Mouse (Mus musculus) embryonic stem cell, embryonic (primary cell): ENCODE measurements around the gene Neu1.

Experiments used
- CTCF ChIA-PET, 4 experiments: fragments of 300-600 bp in 2 of 4; fragments of 350-600 bp in 2 of 4; sonication (Branson Sonifier 250); formaldehyde crosslinking; loops; one replicate each; lab custom pipeline; 2022; ENCODE audit warnings: inconsistent platforms in 2 of 4; lab: Charles Lee
- POLR2A ChIA-PET, 4 experiments: fragments of 300-600 bp in 2 of 4; fragments of 350-600 bp in 2 of 4; sonication (Branson Sonifier 250); formaldehyde crosslinking; loops; one replicate each; lab custom pipeline; 2022; ENCODE audit warnings: antibody characterized with exemption in 4 of 4, inconsistent platforms in 1 of 4; lab: Charles Lee

Neu1 gene

GRCm38 (mm10) chr17:34897373-34898159 is 33.5 kb upstream of the Neu1 start:
- POLR2A ChIA-PET = interaction anchor here (0.5 to 8.4 kb wide), 20 partner anchors 8 to 778 kb away, joined by 3 to 93 read pairs (median 4); partner anchors contain the start of genes Gm20547 (in 1 of the 4), Hspa1a (in 1 of the 4), Hspa1l (in 1 of the 4) and Neu1 (in 1 of the 4)
- CTCF ChIA-PET = interaction anchor here in 2 of 4 experiments (0.9 to 2.3 kb wide), 6 partner anchors 10 to 55 kb away, joined by 3 to 10 read pairs (median 5); partner anchors contain the start of gene Neu1 (in 1 of the 2)

GRCm38 (mm10) chr17:34898160-34898586 is 32.9 kb upstream of the Neu1 start, which contains the start of the genes C2 and Ehmt2:
C2 (minus strand) TSS chr17:34898265.
Ehmt2 (plus strand) TSS chr17:34898469.
- ChIA-PET CTCF (interaction anchor here in 2 of 4 experiments (0.5 to 2.3 kb wide), 9 partner anchors 9 to 190 kb away, joined by 3 to 10 read pairs (median 4); partner anchors contain the start of gene Neu1 (in 1 of the 2)), POLR2A (interaction anchor here (0.5 to 8.4 kb wide), 26 partner anchors 7 to 778 kb away, joined by 3 to 93 read pairs (median 4); partner anchors contain the start of genes Gm20547 (in 2 of the 4), Neu1 (in 1 of the 4), Prrc2a (in 1 of the 4) and Skiv2l (in 1 of the 4))

- POLR2A ChIA-PET = interaction anchor here in 3 of 4 experiments (0.6 to 8.4 kb wide), 22 partner anchors 7 to 780 kb away, joined by 3 to 93 read pairs (median 4); partner anchors contain the start of genes Gm20547 (in 2 of the 3), H2-DMa (in 1 of the 3), Neu1 (in 1 of the 3) and Prrc2a (in 1 of the 3)
- CTCF ChIA-PET = interaction anchor here in 2 of 4 experiments (0.5 to 2.3 kb wide), 7 partner anchors 11 to 190 kb away, joined by 3 to 6 read pairs (median 4); partner anchors contain the start of gene Neu1 (in 1 of the 2)
These were observed 32.4 kb upstream of the Neu1 start for GRCm38 (mm10) chr17:34898706-34899052.

- ChIA-PET CTCF (interaction anchor here in 2 of 4 experiments (0.6 to 1.6 kb wide), 5 partner anchors 10 to 189 kb away, joined by 3 to 5 read pairs (median 4); partner anchors contain the start of gene Neu1 (in 1 of the 2)), POLR2A (interaction anchor here in 3 of 4 experiments (0.6 to 8.4 kb wide), 17 partner anchors 10 to 780 kb away, joined by 3 to 93 read pairs (median 4); partner anchors contain the start of genes Gm20547 (in 1 of the 3), H2-DMa (in 1 of the 3), Lsm2 (in 1 of the 3) and Neu1 (in 1 of the 3))
These were observed 31.8 kb upstream of the Neu1 start for GRCm38 (mm10) chr17:34899053-34899889.

GRCm38 (mm10) chr17:34899890-34900243 is 31.2 kb upstream of the Neu1 start:
- POLR2A ChIA-PET = interaction anchor here in 3 of 4 experiments (0.6 to 8.4 kb wide), 13 partner anchors 9 to 1511 kb away, joined by 3 to 93 read pairs (median 4); partner anchors contain the start of genes Gm20547 (in 1 of the 3), H2-DMa (in 1 of the 3), Lsm2 (in 1 of the 3) and Neu1 (in 1 of the 3)
- CTCF ChIA-PET = interaction anchor here in 2 of 4 experiments (0.6 kb wide), 2 partner anchors 39 to 43 kb away, joined by 5 to 6 read pairs; no protein-coding TSS in a partner anchor

GRCm38 (mm10) chr17:34900826-34901225 is 30.2 kb upstream of the Neu1 start:
- CTCF ChIA-PET = interaction anchor here in 2 of 4 experiments (0.6 to 1.5 kb wide), 3 partner anchors 9 to 86 kb away, joined by 3 to 5 read pairs (median 5); no protein-coding TSS in a partner anchor

GRCm38 (mm10) chr17:34901948-34902347 is 29.1 kb upstream of the Neu1 start:
- ChIA-PET POLR2A (interaction anchor here in 3 of 4 experiments (0.5 to 6.2 kb wide), 9 partner anchors 8 to 923 kb away, joined by 3 to 67 read pairs (median 3); partner anchors contain the start of gene Slc44a4 (in 1 of the 3)), CTCF (interaction anchor here in 3 of 4 experiments (0.6 to 2.5 kb wide), 9 partner anchors 8 to 91 kb away, joined by 3 to 16 read pairs (median 5); partner anchors contain the start of gene Gm20547 (in 1 of the 3))

More at GRCm38 (mm10) chr17:34900826-34901225, 30.2 kb upstream of the Neu1 start:
- POLR2A ChIA-PET = interaction anchor here in 3 of 4 experiments (0.8 to 8.4 kb wide), 5 partner anchors 8 to 52 kb away, joined by 3 to 93 read pairs (median 3); partner anchors contain the start of gene Gm20547 (in 1 of the 3)

- POLR2A ChIA-PET = interaction anchor here in 2 of 4 experiments (0.6 to 6.2 kb wide), 16 partner anchors 8 to 61 kb away, joined by 3 to 67 read pairs (median 4); partner anchors contain the start of genes Gm20547 (in 1 of the 2), Neu1 (in 1 of the 2) and Slc44a4 (in 1 of the 2)
- CTCF ChIA-PET = interaction anchor here in 3 of 4 experiments (0.5 to 2.5 kb wide), 10 partner anchors 9 to 1912 kb away, joined by 3 to 16 read pairs (median 8); partner anchors contain the start of genes Dxo (in 1 of the 3) and Stk19 (in 1 of the 3)
These were observed 28.2 kb upstream of the Neu1 start for GRCm38 (mm10) chr17:34902895-34903294.

- POLR2A ChIA-PET = interaction anchor here in 3 of 4 experiments (0.6 to 9.6 kb wide), 22 partner anchors 7 to 959 kb away, joined by 3 to 93 read pairs (median 4); partner anchors contain the start of genes C2 (in 3 of the 3), Ehmt2 (in 3 of the 3), Agpat1 (in 1 of the 3) and Pbx2 (in 1 of the 3)
- CTCF ChIA-PET = interaction anchor here (0.5 to 3.7 kb wide), 35 partner anchors 8 to 320 kb away, joined by 3 to 34 read pairs (median 6); partner anchors contain the start of genes C2 (in 2 of the 4), Ehmt2 (in 2 of the 4), Neu1 (in 2 of the 4) and Skiv2l (in 1 of the 4)
These were observed 20.1 kb upstream of the Neu1 start for GRCm38 (mm10) chr17:34910982-34911381.

GRCm38 (mm10) chr17:34911945-34912351 is 19.1 kb upstream of the Neu1 start:
- ChIA-PET CTCF (interaction anchor here (0.5 to 3.7 kb wide), 64 partner anchors 9 to 923 kb away, joined by 3 to 34 read pairs (median 5); partner anchors contain the start of genes Neu1 (in 3 of the 4), C2 (in 2 of the 4), Ehmt2 (in 2 of the 4) and Skiv2l (in 2 of the 4)), POLR2A (interaction anchor here (0.5 to 9.6 kb wide), 26 partner anchors 8 to 330 kb away, joined by 3 to 93 read pairs (median 7); partner anchors contain the start of genes C2 (in 3 of the 4), Ehmt2 (in 3 of the 4), Agpat1 (in 1 of the 4) and Ddx39b (in 1 of the 4))

GRCm38 (mm10) chr17:34913930-34914665 is 17.0 kb upstream of the Neu1 start, which contains the start of gene Slc44a4:
Slc44a4 (plus strand) TSS chr17:34914466.
- POLR2A ChIA-PET = interaction anchor here in 3 of 4 experiments (0.5 to 9.6 kb wide), 17 partner anchors 10 to 952 kb away, joined by 3 to 93 read pairs (median 5); partner anchors contain the start of genes C2 (in 1 of the 3), Ehmt2 (in 1 of the 3), Neu1 (in 1 of the 3) and Skiv2l (in 1 of the 3)
- CTCF ChIA-PET = interaction anchor here in 3 of 4 experiments (0.5 to 2.3 kb wide), 9 partner anchors 8 to 328 kb away, joined by 3 to 7 read pairs (median 4); no protein-coding TSS in a partner anchor

GRCm38 (mm10) chr17:34915410-34915831 is 15.6 kb upstream of the Neu1 start:
- ChIA-PET CTCF (interaction anchor here in 3 of 4 experiments (0.6 to 2.3 kb wide), 8 partner anchors 9 to 251 kb away, joined by 3 to 9 read pairs (median 6); no protein-coding TSS in a partner anchor), POLR2A (interaction anchor here in 3 of 4 experiments (0.5 to 8.3 kb wide), 16 partner anchors 9 to 797 kb away, joined by 3 to 67 read pairs (median 4); partner anchors contain the start of genes C2 (in 1 of the 3) and Neu1 (in 1 of the 3))

GRCm38 (mm10) chr17:34916316-34916715 is 14.7 kb upstream of the Neu1 start:
- CTCF ChIA-PET = interaction anchor here in 2 of 4 experiments (0.7 to 1.2 kb wide), 8 partner anchors 8 to 252 kb away, joined by 3 to 6 read pairs (median 4); partner anchors contain the start of gene Ddah2 (in 1 of the 2)
- POLR2A ChIA-PET = interaction anchor here in 3 of 4 experiments (0.6 to 8.3 kb wide), 13 partner anchors 8 to 336 kb away, joined by 3 to 67 read pairs (median 6); no protein-coding TSS in a partner anchor

- ChIA-PET POLR2A (interaction anchor here (0.5 to 8.3 kb wide), 30 partner anchors 7 to 142 kb away, joined by 3 to 67 read pairs (median 4); partner anchors contain the start of genes C2 (in 1 of the 4), Ddah2 (in 1 of the 4), Ehmt2 (in 1 of the 4) and Gm20547 (in 1 of the 4)), CTCF (interaction anchor here in 1 of 4 experiments (0.6 to 2.5 kb wide), 3 partner anchors 13 to 37 kb away, joined by 3 to 9 read pairs (median 4); partner anchors contain the start of genes C2, Ehmt2 and Neu1)
These were observed 13.9 kb upstream of the Neu1 start for GRCm38 (mm10) chr17:34917188-34917587.
